Mouse (Mus musculus): ENCODE data around the gene Llcfc1.

DNA sequence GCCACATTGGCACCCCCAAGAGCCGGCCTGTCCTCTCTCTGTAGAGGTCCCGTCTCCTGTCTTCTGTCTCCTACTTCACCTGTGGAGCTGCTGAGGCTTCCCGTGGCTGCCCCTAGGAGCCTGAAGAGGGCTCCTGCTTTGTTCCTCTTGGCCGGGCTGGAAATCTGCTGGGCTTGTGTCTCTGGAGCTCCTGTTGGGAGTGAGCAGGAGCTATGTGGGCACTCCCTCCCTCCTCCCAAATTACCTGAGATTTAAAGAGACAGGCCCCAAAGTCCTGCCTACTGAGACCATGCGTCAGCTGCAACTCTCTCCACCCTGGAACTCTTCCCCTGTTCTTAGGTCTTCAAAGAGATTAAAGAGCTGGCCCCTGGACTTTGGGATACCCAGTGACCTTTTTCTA lies 48.1 kb upstream of the Llcfc1 start, which contains the start of gene Trpv6:
- TF ChIP-seq CTCF (IDR thresholded peaks at IDR 0.05; ENCODE audit: low read depth) (no peak), EP300 (IDR thresholded peaks at IDR 0.05; ENCODE audit: low read depth) (no peak)
